15 mouse cellular contexts compared by ENCODE assay signal in genomic region chr5:142752241-142752640, GRCm38 (mm10). TPM values are rescaled to one million over a fixed set of nuclear protein-coding genes. Genes with fewer than 3 reads are reported as not detected.
DNase-seq lines count a peak whose midpoint lies in the region; ATAC-seq and TF ChIP-seq lines count a peak whose summit lies in the region.
"Had no signal": no experiment of that assay in that cellular context is flagged by ENCODE, and none has a peak within 500 bp of the region (broad histone marks: within the 10 kb centered on the region; RNA-seq: fewer than 3 reads in every experiment).

No protein-coding gene starts in this region.

- H3K4me1 ChIP-seq in hindbrain, embryonic 10.5 days (replicated peaks) = peaks cover 13% of the 10 kb centered on the region; the same call in 1 of the 2 replicates
- H3K4me1 ChIP-seq in hindbrain, embryonic 16.5 days (ENCODE audit: control insufficient read depth, insufficient read depth, low read depth, low read length) = peaks cover 6% of the 10 kb centered on the region
- H3K4me1 ChIP-seq in neural tube, embryonic 12.5 days = no peaks in the 10 kb centered on the region
- 0 out of 2 replicates have a peak, but pooled peaks cover 2% of the 10 kb centered on the region for H3K4me1 ChIP-seq in hindbrain, postnatal 0 days (ENCODE audit: insufficient read depth, low read length)
- H3K4me1 ChIP-seq: limb, embryonic 13.5 days had no signal

- no peak for DNase-seq in hindbrain, embryonic 10.5 days (ENCODE audit: low spot score)
- no peak for DNase-seq in neural tube, embryonic 10.5 days (ENCODE audit: extremely low spot score, low spot score)
- DNase-seq in brain, adult 2 months (ENCODE audit: low read depth, low spot score) = peak; percentile 70
- DNase-seq in hindbrain, postnatal 0 days (ENCODE audit: low spot score) = peak; percentile 26
- DNase-seq in ovary, postnatal 14 days (ENCODE audit: low spot score) = no peak
- DNase-seq in gastrocnemius, adult 8-10 months (ENCODE audit: low spot score in 2 of 2) = no peak
- DNase-seq: cerebellum, postnatal 36 days; heart, adult 11 months; liver, postnatal 0 days; lung, postnatal 36 days had no signal

- H3K4me2 ChIP-seq in hindbrain, embryonic 16.5 days (ENCODE audit: low read length) = no peak overlapping the region
- no peak overlapping the region for H3K4me2 ChIP-seq in neural tube, embryonic 12.5 days (replicated peaks)
- H3K4me2 ChIP-seq in hindbrain, postnatal 0 days (ENCODE audit: low read depth, low read length) = no peak overlapping the region
- H3K4me2 ChIP-seq: limb, embryonic 13.5 days; midbrain, embryonic 15.5 days had no signal

- no peak for ATAC-seq in hindbrain, embryonic 16.5 days
- ATAC-seq in neural tube, embryonic 12.5 days (ENCODE audit: low FRiP score, low read depth) = no peak
- no peak for ATAC-seq in hindbrain, postnatal 0 days
- ATAC-seq: CD4-positive, CD25-positive, alpha-beta regulatory T cell, adult 4 months; liver, postnatal 0 days; midbrain, embryonic 15.5 days had no signal

- no peak overlapping the region for H3K4me3 ChIP-seq in hindbrain, embryonic 10.5 days
- no peak overlapping the region for H3K4me3 ChIP-seq in hindbrain, embryonic 16.5 days (ENCODE audit: low read length)
- H3K4me3 ChIP-seq in neural tube, embryonic 12.5 days = no peak overlapping the region
- H3K4me3 ChIP-seq in hindbrain, postnatal 0 days (ENCODE audit: low read length) = no peak overlapping the region
- H3K4me3 ChIP-seq: limb, embryonic 13.5 days; midbrain, embryonic 15.5 days had no signal

- H3K36me3 ChIP-seq in hindbrain, embryonic 10.5 days = peaks cover 95% of the 10 kb centered on the region
- H3K36me3 ChIP-seq in hindbrain, embryonic 16.5 days (ENCODE audit: control insufficient read depth, insufficient read depth, low read length) = peaks cover 30% of the 10 kb centered on the region
- peaks cover 88% of the 10 kb centered on the region for H3K36me3 ChIP-seq in neural tube, embryonic 12.5 days
- H3K36me3 ChIP-seq in hindbrain, postnatal 0 days (ENCODE audit: insufficient read depth, low read length) = peaks cover 48% of the 10 kb centered on the region

- H3K27ac ChIP-seq in hindbrain, embryonic 10.5 days = peak overlapping the region; percentile 40; the same call in 1 of the 2 replicates
- no peak overlapping the region for H3K27ac ChIP-seq in hindbrain, embryonic 16.5 days (ENCODE audit: low read depth, low read length)
- H3K27ac ChIP-seq in neural tube, embryonic 12.5 days = no peak overlapping the region
- no peak overlapping the region for H3K27ac ChIP-seq in hindbrain, postnatal 0 days
- H3K27ac ChIP-seq: limb, embryonic 13.5 days; midbrain, embryonic 15.5 days had no signal

- TF ChIP-seq CTCF in hindbrain, postnatal 0 days (IDR thresholded peaks at IDR 0.05; ENCODE audit: low read depth) = no peak

- H3K27me3 ChIP-seq in hindbrain, embryonic 10.5 days (ENCODE audit: insufficient read depth, poor library complexity, severe bottlenecking) = no peaks in the 10 kb centered on the region
- no peaks in the 10 kb centered on the region for H3K27me3 ChIP-seq in hindbrain, embryonic 16.5 days (replicated peaks; ENCODE audit: control insufficient read depth, insufficient read depth, low read length)
- no peaks in the 10 kb centered on the region for H3K27me3 ChIP-seq in neural tube, embryonic 12.5 days (replicated peaks)
- no peaks in the 10 kb centered on the region for H3K27me3 ChIP-seq in hindbrain, postnatal 0 days (ENCODE audit: insufficient read depth, low read length)
- H3K27me3 ChIP-seq: limb, embryonic 13.5 days; midbrain, embryonic 15.5 days had no signal

- H3K9ac ChIP-seq in hindbrain, embryonic 16.5 days (ENCODE audit: low read depth, low read length) = no peak overlapping the region
- H3K9ac ChIP-seq in neural tube, embryonic 12.5 days = 0 out of 2 replicates have a peak overlapping the region, but pooled peaks have one; percentile 3
- no peak overlapping the region for H3K9ac ChIP-seq in hindbrain, postnatal 0 days (replicated peaks; ENCODE audit: low read length)
- H3K9ac ChIP-seq: limb, embryonic 13.5 days; liver, postnatal 0 days; midbrain, embryonic 15.5 days had no signal

- WGBS in hindbrain, embryonic 10.5 days = 52% methylated on average over 13 of the region's 13 CpGs
- WGBS in hindbrain, embryonic 16.5 days = 49% methylated on average over 13 of the region's 13 CpGs
- 44% methylated on average over 13 of the region's 13 CpGs for WGBS in neural tube, embryonic 12.5 days
- 59% methylated on average over 13 of the region's 13 CpGs for WGBS in hindbrain, postnatal 0 days

- no peaks in the 10 kb centered on the region for H3K9me3 ChIP-seq in hindbrain, embryonic 10.5 days
- no peaks in the 10 kb centered on the region for H3K9me3 ChIP-seq in hindbrain, embryonic 16.5 days (ENCODE audit: control insufficient read depth, low read length)
- no peaks in the 10 kb centered on the region for H3K9me3 ChIP-seq in neural tube, embryonic 12.5 days
- no peaks in the 10 kb centered on the region for H3K9me3 ChIP-seq in hindbrain, postnatal 0 days (ENCODE audit: low read length)
- H3K9me3 ChIP-seq: limb, embryonic 13.5 days; midbrain, embryonic 15.5 days had no signal

RNA-seq across cellular contexts. Expression of gene Slc29a4, which starts 59.9 kb away (rescaled TPM):
- 21.8 and 42.3 TPM in 2 replicates for polyA plus RNA-seq in hindbrain, embryonic 10.5 days (2016; fragmentation: Nextera tagmentation; extraction: Ambion mirVana)
- polyA plus RNA-seq in hindbrain, embryonic 16.5 days (2015; fragmentation: Nextera tagmentation; extraction: Ambion mirVana) = 87.4 and 98.0 TPM in 2 replicates
- 65.0 and 66.7 TPM in 2 replicates for polyA plus RNA-seq in neural tube, embryonic 12.5 days (2016; fragmentation: Nextera tagmentation; extraction: Ambion mirVana)
- total RNA-seq in hindbrain, postnatal 0 days (2014; rRNA removed) = 77.1 and 80.1 TPM in 2 replicates
- polyA plus RNA-seq in hindbrain, postnatal 0 days (2015; fragmentation: Nextera tagmentation; extraction: Ambion mirVana) = 61.4 and 67.1 TPM in 2 replicates
- total RNA-seq in gastrocnemius, adult 8-10 months (2022) = under 1 TPM in 1 of 4 experiments, not detected in 3; 0.29 TPM

Comparison
In these comparisons a context has a peak if more than half of its experiments do, and no peak if none do; other contexts are left out.
1. DNase-seq: peak in brain, adult 2 months (single experiment) and hindbrain, postnatal 0 days (single experiment); none in hindbrain, embryonic 10.5 days (single experiment), neural tube, embryonic 10.5 days (single experiment), ovary, postnatal 14 days (single experiment) and gastrocnemius, adult 8-10 months (0 of 2).